Mouse (Mus musculus) fibroblast of lung, adult 2 months (primary cell): ENCODE data around the gene Cts8.

ENCODE experiments used
- DNase-seq: peaks from one replicate; pipeline ENCODE4 v3.0.0-alpha.2; 2011; ENCODE audit warnings: low read depth

Gene Cts8

DNA sequence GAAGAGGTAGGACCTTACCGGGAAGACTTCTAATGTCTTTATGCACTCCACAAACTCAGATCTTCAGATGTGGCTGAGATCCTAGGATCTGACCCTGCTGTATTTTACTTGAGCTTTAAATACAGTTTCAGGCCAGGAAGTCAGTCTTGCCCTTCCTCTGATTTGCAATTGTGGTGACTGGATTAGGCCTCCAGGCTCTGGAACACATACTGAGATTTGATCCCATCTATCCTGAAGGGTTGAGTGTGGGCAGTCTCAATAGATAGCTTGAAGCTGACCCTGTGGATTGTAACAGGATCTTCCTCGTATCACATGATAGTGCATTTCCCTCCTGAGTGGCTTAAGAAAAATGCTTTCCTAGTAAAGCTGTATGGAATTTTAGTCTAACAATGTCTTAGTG lies at the start of gene Cts8:
Gene Cts8 (minus strand): TSS at position 101 of the 400 bp plus-strand sequence.
- DNase-seq: no peak

DNA sequence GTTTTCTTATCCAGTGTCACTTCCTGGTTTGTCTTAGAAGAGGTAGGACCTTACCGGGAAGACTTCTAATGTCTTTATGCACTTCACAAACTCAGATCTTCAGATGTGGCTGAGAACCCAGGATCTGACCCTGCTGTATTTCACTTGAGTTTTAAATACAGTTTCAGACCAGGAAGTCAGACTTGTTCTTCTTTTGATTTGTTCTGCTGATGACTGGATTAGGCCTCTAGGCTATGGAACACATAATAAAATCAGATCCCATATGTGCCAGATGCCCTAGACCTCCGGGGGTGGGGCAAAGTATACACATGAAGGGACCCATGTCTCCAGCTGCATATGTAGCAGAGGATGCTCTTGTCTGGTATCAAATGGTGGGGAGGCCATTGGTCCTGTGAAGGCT lies 33.6 kb upstream of the Cts8 start, which contains the start of gene Gm49398:
Gene Gm49398 (minus strand): TSS at position 101 of the 400 bp plus-strand sequence.
- DNase-seq: no peak

DNA sequence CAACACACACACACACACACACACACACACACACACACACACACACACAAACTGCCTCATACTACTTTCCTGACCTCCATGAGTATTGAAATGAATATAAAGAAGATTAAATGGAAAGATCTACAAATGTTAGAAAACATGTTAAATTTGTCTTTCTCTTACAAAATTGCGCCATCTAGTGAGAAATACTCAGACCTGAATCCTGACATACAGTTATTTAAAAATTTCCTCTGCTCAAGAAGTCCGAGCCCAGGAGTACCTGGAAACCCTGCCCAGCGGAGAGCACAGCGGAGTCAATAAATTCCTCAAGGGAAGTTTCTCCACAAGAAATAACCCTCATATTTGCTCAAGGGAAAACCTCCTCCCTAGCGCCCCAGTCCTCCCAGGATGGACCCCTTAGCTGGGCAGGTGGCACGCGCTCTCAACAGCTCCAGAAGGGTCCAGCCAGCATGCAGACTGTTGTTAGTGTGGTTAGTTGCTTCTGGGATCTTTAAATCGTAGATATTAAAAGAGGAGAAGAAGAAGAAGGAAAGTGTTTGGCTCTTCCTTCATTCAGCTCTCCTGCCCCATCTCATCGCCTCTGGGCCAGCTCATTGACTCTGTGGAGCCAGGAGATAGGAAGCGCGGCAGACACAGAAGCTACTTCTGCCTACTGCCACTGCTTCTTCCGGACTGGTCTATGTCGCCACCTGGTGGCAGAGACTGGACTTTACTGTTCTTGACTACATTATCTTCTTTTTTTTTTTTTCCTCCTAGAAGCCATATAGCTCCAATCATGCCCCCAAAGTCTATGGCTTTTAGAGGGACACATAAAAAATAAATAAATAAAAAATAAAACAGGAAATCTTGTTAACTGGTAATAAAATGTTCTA lies 13.8 kb downstream of the Cts8 start:
- peak; percentile 16 for DNase-seq

DNA sequence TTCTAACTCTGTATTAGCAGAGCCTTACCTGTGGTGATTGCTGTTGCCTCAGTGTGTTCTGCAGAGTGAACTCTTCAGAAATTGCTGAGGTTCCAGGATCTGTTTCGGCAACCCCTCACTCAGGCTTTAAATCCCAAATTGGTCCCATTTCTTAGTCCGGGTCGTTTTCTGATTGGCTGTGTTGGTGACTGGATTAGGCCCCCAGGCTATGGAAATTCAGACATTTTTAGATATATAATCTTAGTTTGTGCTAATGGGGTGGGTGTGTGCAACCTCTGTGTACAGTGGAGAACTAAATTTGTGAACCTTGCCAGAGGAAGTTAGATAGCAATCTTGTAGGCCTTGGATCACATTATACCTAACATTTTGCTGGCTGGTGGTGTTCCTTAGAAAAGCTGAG lies 51.8 kb downstream of the Cts8 start, which contains the start of gene Cts6:
Gene Cts6 (minus strand): TSS at position 101 of the 400 bp plus-strand sequence.
- DNase-seq: no peak
